Mouse (Mus musculus): ENCODE measurements around the gene Ifnab. TPM values are rescaled to one million over a fixed set of nuclear protein-coding genes. Genes with fewer than 3 reads are reported as not detected.
A peak's percentile ranks its signal among the peaks of the same experiment; 100 is the strongest.

The Ifnab gene
- total and polyA plus RNA-seq, 3 experiments = not detected

- Histone ChIP-seq H3K4me1 (ENCODE audit: control insufficient read depth, insufficient read depth, low read length) (peaks cover 12% of the 10 kb centered on the region), H3K4me3 (peak within 1 kb of the TSS; percentile 67), H3K27ac (peak within 1 kb of the TSS; percentile 99), H3K9ac (ENCODE audit: low read depth, low read length) (peak within 1 kb of the TSS; percentile 98), H3K36me3 (ENCODE audit: control insufficient read depth, insufficient read depth, low read length) (peaks cover 26% of the 10 kb centered on the region), H3K27me3 (ENCODE audit: control insufficient read depth, insufficient read depth, low read length) (no peaks in the 10 kb centered on the region), H3K79me2 (replicated peaks; ENCODE audit: control insufficient read depth, insufficient read depth, low read length) (peaks cover 3% of the 10 kb centered on the region)
- WGBS = 1% methylated on average over 82 of the region's 82 CpGs
- TF ChIP-seq EP300 (IDR thresholded peaks at IDR 0.05; ENCODE audit: insufficient read depth, low read depth, low read length) = peak; percentile 60; the same call in 1 of the 2 replicates
- TF ChIP-seq POLR2A (IDR thresholded peaks at IDR 0.05; ENCODE audit: insufficient read depth, low read depth, low read length) = peak; percentile 94
- TF ChIP-seq CTCF (IDR thresholded peaks at IDR 0.05) = no peak
- DNase-seq = peak; percentile 93 to 95
- intact Hi-C loops (cut with DNase I) = no loop called here
These were observed 30.9 kb upstream of the Ifnab start, which contains the start of the genes Gm26566 and Klhl9 for GRCm38 (mm10) chr4:88721791-88722721. Gene Gm26566 (plus strand): TSS chr4:88721805. Gene Klhl9 (minus strand): TSS chr4:88722465.

GRCm38 (mm10) chr4:88718715-88719114, 27.6 kb upstream of the Ifnab start:
- intact Hi-C loops (cut with DNase I) = loop anchor here (10.0 kb wide), 1 partner anchor 684 kb away; the partner anchor contains the start of gene Mllt3
- peak overlapping the region; percentile 67 for H3K4me3 ChIP-seq
- H3K4me1 ChIP-seq (ENCODE audit: control insufficient read depth, insufficient read depth, low read length) = peaks cover 18% of the 10 kb centered on the region
- H3K27me3 ChIP-seq (ENCODE audit: control insufficient read depth, insufficient read depth, low read length) = no peaks in the 10 kb centered on the region
- no peak for TF ChIP-seq POLR2A (IDR thresholded peaks at IDR 0.05; ENCODE audit: insufficient read depth, low read depth, low read length)
- no peak for TF ChIP-seq CTCF (IDR thresholded peaks at IDR 0.05)
- TF ChIP-seq EP300 (IDR thresholded peaks at IDR 0.05; ENCODE audit: insufficient read depth, low read depth, low read length) = no peak
- whole genome bisulfite sequencing = 0% methylated on average over 1 of the region's 1 CpGs
- H3K27ac ChIP-seq = peak overlapping the region; percentile 6
- H3K9ac ChIP-seq (ENCODE audit: low read depth, low read length) = peak overlapping the region; percentile 44; the same call in 1 of the 2 replicates
- peaks cover 42% of the 10 kb centered on the region for H3K36me3 ChIP-seq (ENCODE audit: control insufficient read depth, insufficient read depth, low read length)
- H3K79me2 ChIP-seq (replicated peaks; ENCODE audit: control insufficient read depth, insufficient read depth, low read length) = peaks cover 7% of the 10 kb centered on the region
- DNase-seq = no peak

- intact Hi-C loops (cut with DNase I) = loop anchor here (10.0 kb wide), 1 partner anchor 680 kb away; the partner anchor contains the start of gene Mllt3
- H3K4me3 ChIP-seq = no peak overlapping the region
- DNase-seq = no peak
These were observed 23.9 kb upstream of the Ifnab start for GRCm38 (mm10) chr4:88715059-88715458.

GRCm38 (mm10) chr4:88714281-88714680, 23.1 kb upstream of the Ifnab start:
- no peak overlapping the region for H3K4me3 ChIP-seq
- intact Hi-C loops (cut with DNase I) = loop anchor here (10.0 kb wide), 1 partner anchor 679 kb away; the partner anchor contains the start of gene Mllt3
- peaks cover 8% of the 10 kb centered on the region for H3K4me1 ChIP-seq (ENCODE audit: control insufficient read depth, insufficient read depth, low read length)
- peaks cover 27% of the 10 kb centered on the region for H3K36me3 ChIP-seq (ENCODE audit: control insufficient read depth, insufficient read depth, low read length)
- no peak overlapping the region for H3K27ac ChIP-seq
- peaks cover 5% of the 10 kb centered on the region for H3K79me2 ChIP-seq (replicated peaks; ENCODE audit: control insufficient read depth, insufficient read depth, low read length)
- no peaks in the 10 kb centered on the region for H3K27me3 ChIP-seq (ENCODE audit: control insufficient read depth, insufficient read depth, low read length)
- WGBS = 65% methylated on average over 1 of the region's 1 CpGs
- no peak for DNase-seq
- no peak for TF ChIP-seq EP300 (IDR thresholded peaks at IDR 0.05; ENCODE audit: insufficient read depth, low read depth, low read length)
- no peak for TF ChIP-seq CTCF (IDR thresholded peaks at IDR 0.05)
- no peak for TF ChIP-seq POLR2A (IDR thresholded peaks at IDR 0.05; ENCODE audit: insufficient read depth, low read depth, low read length)
- no peak overlapping the region for H3K9ac ChIP-seq (ENCODE audit: low read depth, low read length)

More at GRCm38 (mm10) chr4:88715059-88715458, 23.9 kb upstream of the Ifnab start:
- Histone ChIP-seq H3K36me3 (ENCODE audit: control insufficient read depth, insufficient read depth, low read length) (peaks cover 31% of the 10 kb centered on the region), H3K27ac (no peak overlapping the region), H3K79me2 (replicated peaks; ENCODE audit: control insufficient read depth, insufficient read depth, low read length) (peaks cover 5% of the 10 kb centered on the region), H3K27me3 (ENCODE audit: control insufficient read depth, insufficient read depth, low read length) (no peaks in the 10 kb centered on the region), H3K4me1 (ENCODE audit: control insufficient read depth, insufficient read depth, low read length) (peaks cover 11% of the 10 kb centered on the region), H3K9ac (ENCODE audit: low read depth, low read length) (no peak overlapping the region)
- no peak for TF ChIP-seq POLR2A (IDR thresholded peaks at IDR 0.05; ENCODE audit: insufficient read depth, low read depth, low read length)
- no peak for TF ChIP-seq CTCF (IDR thresholded peaks at IDR 0.05)
- no peak for TF ChIP-seq EP300 (IDR thresholded peaks at IDR 0.05; ENCODE audit: insufficient read depth, low read depth, low read length)

- TF ChIP-seq EP300 (IDR thresholded peaks at IDR 0.05; ENCODE audit: insufficient read depth, low read depth, low read length) (no peak), CTCF (IDR thresholded peaks at IDR 0.05) (no peak), POLR2A (IDR thresholded peaks at IDR 0.05; ENCODE audit: insufficient read depth, low read depth, low read length) (no peak)
- DNase-seq = no peak
- intact Hi-C loops (cut with DNase I) = no loop called here
- Histone ChIP-seq H3K4me1 (ENCODE audit: control insufficient read depth, insufficient read depth, low read length) (no peaks in the 10 kb centered on the region; the same call in 1 of the 2 replicates), H3K27ac (no peak overlapping the region), H3K27me3 (ENCODE audit: control insufficient read depth, insufficient read depth, low read length) (no peaks in the 10 kb centered on the region), H3K9ac (ENCODE audit: low read depth, low read length) (no peak overlapping the region), H3K36me3 (ENCODE audit: control insufficient read depth, insufficient read depth, low read length) (no peaks in the 10 kb centered on the region), H3K4me3 (no peak overlapping the region), H3K79me2 (replicated peaks; ENCODE audit: control insufficient read depth, insufficient read depth, low read length) (no peaks in the 10 kb centered on the region)
- 75% methylated on average over 1 of the region's 1 CpGs for WGBS
These were observed 16.1 kb upstream of the Ifnab start for GRCm38 (mm10) chr4:88707128-88707826.
